Mouse (Mus musculus) limb, embryonic 10.5 days (tissue): ENCODE measurements around the gene Upk2. TPM values are rescaled to one million over a fixed set of nuclear protein-coding genes. Genes with fewer than 3 reads are reported as not detected.
A peak's percentile ranks its signal among the peaks of the same experiment; 100 is the strongest.

Experiments used
- DNase-seq: peaks from one replicate; pipeline ENCODE4 v3.0.0-alpha.2; 2017; ENCODE audit warnings: low spot score
- H3K27ac ChIP-seq: fragments of 300-500 bp; sonication (generic); 2 replicates; pipeline ENCODE4 v1.5.1; 2016; ENCODE audit warnings: mild to moderate bottlenecking
- H3K27me3 ChIP-seq: fragments of 300-500 bp; sonication (generic); 2 replicates; pipeline ENCODE4 v1.6.1; 2016; ENCODE audit warnings: low read depth, mild to moderate bottlenecking; ENCODE audit not compliant: poor library complexity, severe bottlenecking
- H3K36me3 ChIP-seq: fragments of 300-500 bp; sonication (generic); 2 replicates; pipeline ENCODE4 v1.6.1; 2016; ENCODE audit warnings: mild to moderate bottlenecking, moderate library complexity
- H3K4me1 ChIP-seq: fragments of 300-500 bp; sonication (generic); 2 replicates; pipeline ENCODE4 v1.6.1; 2016
- H3K4me3 ChIP-seq: fragments of 300-500 bp; sonication (generic); 2 replicates; pipeline ENCODE4 v1.5.1; 2016; ENCODE audit warnings: mild to moderate bottlenecking, moderate library complexity
- H3K9me3 ChIP-seq: fragments of 300-500 bp; sonication (generic); replicated peaks from 2 replicates; pipeline ENCODE4 v1.6.1; 2016; ENCODE audit warnings: mild to moderate bottlenecking
- WGBS: fragments of 180-500 bp; shearing (Covaris S2); methylation state at CpG from one replicate; pipeline ENCODE4 v1.1.7; 2016; 5-methylcytosine and 5-hydroxymethylcytosine counted together
- polyA plus RNA-seq: library from polyadenylated mRNA; unstranded; fragments of >200 nt; fragmentation: Nextera tagmentation; extraction: Ambion mirVana; gene quantifications from 2 replicates; pipeline ENCODE4 v1.2.1, GENCODE M21; 2016

The Upk2 gene
- 0.36 TPM in 1 of 2 replicates, not detected in the other for polyA plus RNA-seq

GRCm38 (mm10) chr9:44454891-44455220, at the start of gene Upk2:
TSS of gene Upk2 (minus strand) at chr9:44454976.
- Histone ChIP-seq H3K36me3 (no peaks in the 10 kb centered on the region), H3K27ac (no peak within 1 kb of the TSS; the same call in 1 of the 2 replicates), H3K9me3 (no peaks in the 10 kb centered on the region), H3K27me3 (peaks cover 60% of the 10 kb centered on the region), H3K4me3 (0 out of 2 replicates have a peak within 1 kb of the TSS, but pooled peaks have one; percentile 1), H3K4me1 (peaks cover 20% of the 10 kb centered on the region)
- DNase-seq, result no peak
- WGBS, result 12% methylated on average over 4 of the region's 4 CpGs

- Histone ChIP-seq H3K36me3 (peaks cover 60% of the 10 kb centered on the region), H3K27me3 (no peaks in the 10 kb centered on the region), H3K27ac (peak overlapping the region; percentile 92)
These were observed 47.2 kb upstream of the Upk2 start for GRCm38 (mm10) chr9:44502006-44502405.

GRCm38 (mm10) chr9:44501206-44501879, 46.6 kb upstream of the Upk2 start:
- Histone ChIP-seq H3K27ac (peak overlapping the region; percentile 92), H3K36me3 (peaks cover 55% of the 10 kb centered on the region), H3K4me1 (peaks cover 75% of the 10 kb centered on the region), H3K4me3 (peak overlapping the region; percentile 59), H3K9me3 (no peaks in the 10 kb centered on the region), H3K27me3 (no peaks in the 10 kb centered on the region)
- WGBS, result 18% methylated on average over 10 of the region's 10 CpGs
- peak; percentile 74 for DNase-seq

More at GRCm38 (mm10) chr9:44502006-44502405, 47.2 kb upstream of the Upk2 start:
- Histone ChIP-seq H3K9me3 (no peaks in the 10 kb centered on the region), H3K4me3 (peak overlapping the region; percentile 59), H3K4me1 (peaks cover 69% of the 10 kb centered on the region)
- WGBS, result 2% methylated on average over 4 of the region's 4 CpGs
- peak; percentile 92 for DNase-seq

GRCm38 (mm10) chr9:44500638-44501175, 45.9 kb upstream of the Upk2 start:
- H3K4me1 ChIP-seq, result peaks cover 74% of the 10 kb centered on the region
- H3K27me3 ChIP-seq, result no peaks in the 10 kb centered on the region
- H3K4me3 ChIP-seq, result peak overlapping the region; percentile 59
- peak overlapping the region; percentile 92 for H3K27ac ChIP-seq
- no peak for DNase-seq
- WGBS, result 35% methylated on average over 8 of the region's 8 CpGs
- H3K36me3 ChIP-seq, result peaks cover 50% of the 10 kb centered on the region
- H3K9me3 ChIP-seq, result no peaks in the 10 kb centered on the region

- Histone ChIP-seq H3K27ac (peak overlapping the region; percentile 92), H3K27me3 (no peaks in the 10 kb centered on the region), H3K36me3 (peaks cover 45% of the 10 kb centered on the region), H3K4me1 (peaks cover 74% of the 10 kb centered on the region), H3K4me3 (peak overlapping the region; percentile 59), H3K9me3 (no peaks in the 10 kb centered on the region)
- WGBS, result 28% methylated on average over 5 of the region's 5 CpGs
- DNase-seq, result no peak
These were observed 45.4 kb upstream of the Upk2 start for GRCm38 (mm10) chr9:44500163-44500533.

- H3K4me1 ChIP-seq, result peaks cover 76% of the 10 kb centered on the region
- WGBS, result 5% methylated on average over 20 of the region's 20 CpGs
- H3K27me3 ChIP-seq, result no peaks in the 10 kb centered on the region
- peak overlapping the region; percentile 59 for H3K4me3 ChIP-seq
- DNase-seq, result peak; percentile 69
- H3K9me3 ChIP-seq, result no peaks in the 10 kb centered on the region
- H3K36me3 ChIP-seq, result peaks cover 42% of the 10 kb centered on the region
- peak overlapping the region; percentile 92 for H3K27ac ChIP-seq
These were observed 44.8 kb upstream of the Upk2 start for GRCm38 (mm10) chr9:44499356-44500162.

- peak overlapping the region; percentile 59 for H3K4me3 ChIP-seq
- peak overlapping the region; percentile 92 for H3K27ac ChIP-seq
- H3K27me3 ChIP-seq, result no peaks in the 10 kb centered on the region
- peak; percentile 91 for DNase-seq
- peaks cover 34% of the 10 kb centered on the region for H3K36me3 ChIP-seq
- H3K4me1 ChIP-seq, result peaks cover 84% of the 10 kb centered on the region
- under 1% methylated on average over 59 of the region's 59 CpGs for WGBS
- no peaks in the 10 kb centered on the region for H3K9me3 ChIP-seq
These were observed 43.9 kb upstream of the Upk2 start for GRCm38 (mm10) chr9:44498421-44499355.

- peak overlapping the region; percentile 92 for H3K27ac ChIP-seq
- no peaks in the 10 kb centered on the region for H3K27me3 ChIP-seq
- no peaks in the 10 kb centered on the region for H3K9me3 ChIP-seq
- H3K4me1 ChIP-seq, result peaks cover 93% of the 10 kb centered on the region
- 2% methylated on average over 11 of the region's 11 CpGs for WGBS
- DNase-seq, result peak; percentile 69
- H3K36me3 ChIP-seq, result peaks cover 25% of the 10 kb centered on the region
- peak overlapping the region; percentile 59 for H3K4me3 ChIP-seq
These were observed 43.0 kb upstream of the Upk2 start for GRCm38 (mm10) chr9:44497624-44498377.

- H3K27ac ChIP-seq, result peak overlapping the region; percentile 92
- H3K27me3 ChIP-seq, result no peaks in the 10 kb centered on the region
- H3K4me1 ChIP-seq, result peaks cover 97% of the 10 kb centered on the region
- no peak overlapping the region for H3K4me3 ChIP-seq
- H3K36me3 ChIP-seq, result peaks cover 24% of the 10 kb centered on the region
- no peaks in the 10 kb centered on the region for H3K9me3 ChIP-seq
- WGBS, result 47% methylated on average over 12 of the region's 12 CpGs
- no peak for DNase-seq
These were observed 42.2 kb upstream of the Upk2 start for GRCm38 (mm10) chr9:44496803-44497461.

- peaks cover 22% of the 10 kb centered on the region for H3K36me3 ChIP-seq
- H3K4me1 ChIP-seq, result peaks cover 97% of the 10 kb centered on the region
- no peaks in the 10 kb centered on the region for H3K9me3 ChIP-seq
- H3K27me3 ChIP-seq, result no peaks in the 10 kb centered on the region
- peak overlapping the region; percentile 83; the same call in 1 of the 2 replicates for H3K27ac ChIP-seq
- DNase-seq, result no peak
- WGBS, result 91% methylated on average over 10 of the region's 10 CpGs
- no peak overlapping the region for H3K4me3 ChIP-seq
These were observed 41.1 kb upstream of the Upk2 start for GRCm38 (mm10) chr9:44495810-44496344.
